Mouse (Mus musculus) kidney, adult 2 months (tissue): Measurements from ENCODE around the gene Aicda. TPM values are rescaled to one million over a fixed set of nuclear protein-coding genes. Genes with fewer than 3 reads are reported as not detected.
A peak's percentile ranks its signal among the peaks of the same experiment; 100 is the strongest.

Experiments used
- DNase-seq: peaks from one replicate; pipeline ENCODE4 v3.0.0; 2021
- H3K27ac ChIP-seq: fragments of 200-500 bp; 2 replicates; pipeline ENCODE4 v1.5.1; 2012; ENCODE audit warnings: low read depth, low read length, control low read depth, inconsistent platforms; ENCODE audit not compliant: insufficient read depth
- H3K27me3 ChIP-seq: fragments of 200-500 bp; replicated peaks from 2 replicates; pipeline ENCODE4 v1.6.1; 2012; ENCODE audit warnings: mild to moderate bottlenecking, moderate library complexity, low read length, inconsistent platforms; ENCODE audit not compliant: control insufficient read depth, insufficient read depth
- H3K36me3 ChIP-seq: fragments of 200-500 bp; 2 replicates; pipeline ENCODE4 v1.6.1; 2012; ENCODE audit warnings: mild to moderate bottlenecking, moderate library complexity, low read length, inconsistent platforms; ENCODE audit not compliant: control insufficient read depth, insufficient read depth
- H3K4me1 ChIP-seq: fragments of 200-500 bp; 2 replicates; pipeline ENCODE4 v1.6.1; 2011; ENCODE audit warnings: low read length; ENCODE audit not compliant: control insufficient read depth, insufficient read depth
- H3K4me3 ChIP-seq: fragments of 200-500 bp; 2 replicates; pipeline ENCODE4 v1.5.1; 2011; ENCODE audit warnings: mild to moderate bottlenecking, low read depth, low read length, control low read depth; ENCODE audit not compliant: insufficient read depth
- CTCF ChIP-seq: fragments of 200-500 bp; conservative IDR thresholded peaks from 2 replicates; pipeline ENCODE4 v1.5.1; 2011; ENCODE audit warnings: low read depth, mild to moderate bottlenecking, control low read depth, low read length, moderate library complexity, mixed read lengths; ENCODE audit not compliant: insufficient read depth, insufficient read length
- POLR2A ChIP-seq: fragments of 200-500 bp; IDR thresholded peaks from one replicate; pipeline ENCODE4 v1.6.1; 2011; ENCODE audit warnings: low read depth, low read length, control low read depth
- WGBS: fragments of 180-500 bp; shearing (Covaris S2); methylation state at CpG from one replicate; pipeline ENCODE4 v1.1.7; 2018; 5-methylcytosine and 5-hydroxymethylcytosine counted together
- polyA plus RNA-seq: library from polyadenylated mRNA; depleted of rRNA; stranded (reverse); fragments of >200 nt; gene quantifications from 2 replicates; pipeline ENCODE4 v1.2.3, GENCODE M21; 2012

Gene Aicda
- polyA plus RNA-seq, 1 experiment = not detected

DNA sequence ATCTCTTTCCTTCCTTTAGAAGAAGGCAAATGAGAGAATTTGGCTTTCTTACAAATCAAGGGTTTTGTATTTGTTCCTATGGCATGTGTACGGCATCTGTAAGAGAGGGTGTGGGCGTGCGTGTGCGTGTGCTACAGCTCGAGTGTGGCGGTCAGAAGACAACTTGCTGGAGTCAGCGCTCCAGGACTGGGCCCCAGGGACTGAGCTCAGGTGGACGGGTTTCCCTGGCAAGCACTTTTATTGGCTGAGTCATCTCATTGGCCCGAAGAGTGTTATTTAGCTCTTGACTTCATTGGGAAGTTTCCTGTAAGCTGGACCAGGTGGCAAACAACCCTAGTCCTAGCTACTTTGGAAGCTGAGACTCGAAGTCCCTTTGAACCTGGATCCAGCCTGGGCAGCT is 7.7 kb upstream of the Aicda start:
- Histone ChIP-seq H3K36me3 (no peaks in the 10 kb centered on the region), H3K4me3 (no peak overlapping the region), H3K27me3 (no peaks in the 10 kb centered on the region), H3K27ac (no peak overlapping the region), H3K4me1 (no peaks in the 10 kb centered on the region)
- no peak for DNase-seq
- 67% methylated on average over 10 of the region's 10 CpGs for WGBS
- TF ChIP-seq CTCF = no peak
- no peak for TF ChIP-seq POLR2A

DNA sequence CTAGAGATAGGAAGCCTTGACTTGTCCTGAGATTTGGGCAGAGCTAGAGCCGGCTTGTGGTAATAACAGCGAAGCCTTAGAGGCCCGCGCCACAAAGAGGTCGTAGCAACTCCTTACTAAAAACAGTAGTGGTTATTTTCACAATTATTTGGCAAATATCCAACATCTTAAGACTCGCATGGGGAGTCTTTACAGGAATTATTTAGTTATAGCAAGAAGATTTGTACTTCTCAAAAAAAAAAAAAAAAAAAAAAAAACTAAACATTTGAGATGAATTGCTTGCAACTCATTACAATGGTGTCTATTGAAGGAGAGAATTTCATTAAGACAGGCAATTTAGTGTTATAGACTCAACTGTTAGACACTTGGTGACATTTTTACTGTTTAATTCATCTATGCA is 501 bp downstream of the Aicda start:
- H3K4me3 ChIP-seq = no peak overlapping the region
- no peaks in the 10 kb centered on the region for H3K36me3 ChIP-seq
- DNase-seq = no peak
- H3K27me3 ChIP-seq = no peaks in the 10 kb centered on the region
- WGBS = 75% methylated on average over 6 of the region's 6 CpGs
- H3K27ac ChIP-seq = no peak overlapping the region
- TF ChIP-seq CTCF (no peak), POLR2A (no peak)
- H3K4me1 ChIP-seq = no peaks in the 10 kb centered on the region

DNA sequence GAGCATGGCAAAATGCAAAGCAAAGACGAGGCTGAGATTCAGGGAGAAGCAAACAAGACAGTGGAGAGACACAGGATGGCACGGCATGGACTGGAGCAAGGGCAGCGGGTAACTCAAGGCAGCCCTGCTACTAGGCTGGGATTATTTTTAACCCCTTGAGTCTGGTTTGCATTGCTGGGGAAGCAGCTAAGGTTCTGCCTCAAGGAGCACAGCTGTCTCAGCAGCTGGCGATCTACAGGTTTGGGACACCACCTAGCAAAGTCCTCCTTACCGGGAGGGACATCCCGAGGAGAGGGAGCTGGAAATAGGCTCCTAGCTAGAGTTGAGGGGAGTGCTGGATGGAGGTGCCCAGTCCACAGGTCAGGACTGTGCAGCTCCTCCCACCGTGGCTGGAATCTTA is 1.7 kb downstream of the Aicda start:
- Histone ChIP-seq H3K27me3 (no peaks in the 10 kb centered on the region), H3K4me3 (no peak overlapping the region), H3K4me1 (no peaks in the 10 kb centered on the region), H3K36me3 (no peaks in the 10 kb centered on the region), H3K27ac (no peak overlapping the region)
- no peak for DNase-seq
- TF ChIP-seq POLR2A = no peak
- WGBS = 19% methylated on average over 7 of the region's 7 CpGs

DNA sequence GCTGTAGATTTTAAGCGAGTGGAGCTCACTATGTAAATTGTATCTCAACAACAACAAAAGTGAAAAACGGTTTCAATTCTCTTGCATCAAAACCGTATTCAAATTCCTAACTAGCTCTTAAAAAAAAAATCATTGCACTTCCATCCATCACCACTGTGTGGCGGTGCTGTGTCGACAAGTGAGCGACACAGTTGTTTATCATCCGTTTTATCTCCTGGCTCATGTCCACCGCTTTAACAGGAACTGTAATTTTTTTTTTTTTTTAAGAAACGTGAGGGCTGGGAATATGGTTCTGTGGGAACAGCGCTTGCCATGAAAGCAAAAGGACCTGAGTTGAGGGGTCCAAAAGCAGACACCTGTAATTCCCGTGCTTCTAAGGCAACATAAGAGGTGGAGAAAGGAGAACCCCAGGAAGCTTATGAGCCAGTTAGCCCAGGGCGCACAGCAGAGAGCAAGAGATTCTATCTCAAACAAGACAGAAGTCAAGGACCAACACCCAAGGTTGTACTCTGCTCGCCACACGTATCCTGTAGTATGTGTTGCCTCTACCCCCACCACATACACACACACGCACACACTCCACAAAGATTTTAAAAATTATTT is 3.5 kb downstream of the Aicda start:
- no peak for TF ChIP-seq POLR2A
- TF ChIP-seq CTCF = peak; percentile 80
- Histone ChIP-seq H3K36me3 (no peaks in the 10 kb centered on the region), H3K27ac (no peak overlapping the region), H3K4me1 (no peaks in the 10 kb centered on the region), H3K27me3 (no peaks in the 10 kb centered on the region), H3K4me3 (no peak overlapping the region)
- WGBS = 21% methylated on average over 15 of the region's 15 CpGs
- DNase-seq = peak; percentile 80

DNA sequence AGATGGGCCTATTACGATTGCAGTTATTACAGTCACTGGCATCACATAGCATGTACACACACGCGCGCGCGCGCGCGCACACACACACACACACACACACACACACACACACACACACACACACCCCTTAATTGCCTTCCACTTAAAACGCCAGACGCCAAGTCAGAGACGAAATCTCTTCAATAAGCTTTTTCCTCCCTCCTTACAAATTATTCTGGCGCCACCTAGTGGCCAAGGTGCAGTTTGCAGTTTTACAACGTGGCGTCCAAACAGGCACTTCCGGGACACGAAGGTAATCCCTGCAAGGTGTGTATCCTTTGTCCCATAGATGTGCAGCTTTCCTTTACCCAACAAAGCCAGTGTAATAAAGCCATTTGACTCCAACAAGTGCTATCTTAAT is 6.8 kb downstream of the Aicda start:
- no peak overlapping the region; the same call in 1 of the 2 replicates for H3K4me3 ChIP-seq
- no peak overlapping the region for H3K27ac ChIP-seq
- DNase-seq = peak; percentile 76
- 4% methylated on average over 17 of the region's 17 CpGs for WGBS
- H3K36me3 ChIP-seq = no peaks in the 10 kb centered on the region
- no peaks in the 10 kb centered on the region for H3K4me1 ChIP-seq
- H3K27me3 ChIP-seq = no peaks in the 10 kb centered on the region
- TF ChIP-seq POLR2A (no peak), CTCF (peak; percentile 76)

DNA sequence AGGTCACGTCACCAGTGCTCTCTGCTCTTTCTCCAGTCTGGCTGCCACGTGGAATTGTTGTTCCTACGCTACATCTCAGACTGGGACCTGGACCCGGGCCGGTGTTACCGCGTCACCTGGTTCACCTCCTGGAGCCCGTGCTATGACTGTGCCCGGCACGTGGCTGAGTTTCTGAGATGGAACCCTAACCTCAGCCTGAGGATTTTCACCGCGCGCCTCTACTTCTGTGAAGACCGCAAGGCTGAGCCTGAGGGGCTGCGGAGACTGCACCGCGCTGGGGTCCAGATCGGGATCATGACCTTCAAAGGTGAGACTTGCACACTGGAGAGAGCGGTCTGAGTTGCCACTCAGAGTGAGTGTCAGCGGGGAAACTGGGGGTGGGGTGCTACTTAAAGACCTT is 7.4 kb downstream of the Aicda start:
- DNase-seq = no peak
- Histone ChIP-seq H3K4me1 (no peaks in the 10 kb centered on the region), H3K36me3 (no peaks in the 10 kb centered on the region), H3K27ac (no peak overlapping the region), H3K4me3 (no peak overlapping the region), H3K27me3 (no peaks in the 10 kb centered on the region)
- WGBS = 78% methylated on average over 20 of the region's 20 CpGs
- TF ChIP-seq POLR2A (no peak), CTCF (no peak)

DNA sequence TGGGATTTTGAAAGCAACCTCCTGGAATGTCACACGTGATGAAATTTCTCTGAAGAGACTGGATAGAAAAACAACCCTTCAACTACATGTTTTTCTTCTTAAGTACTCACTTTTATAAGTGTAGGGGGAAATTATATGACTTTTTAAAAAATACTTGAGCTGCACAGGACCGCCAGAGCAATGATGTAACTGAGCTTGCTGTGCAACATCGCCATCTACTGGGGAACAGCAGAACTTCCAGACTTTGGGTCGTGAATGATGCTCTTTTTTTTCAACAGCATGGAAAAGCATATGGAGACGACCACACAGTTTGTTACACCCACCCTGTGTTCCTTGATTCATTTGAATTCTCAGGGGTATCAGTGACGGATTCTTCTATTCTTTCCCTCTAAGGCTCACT is 8.9 kb downstream of the Aicda start:
- DNase-seq = peak; percentile 44
- no peak for TF ChIP-seq POLR2A
- peak; percentile 89 for TF ChIP-seq CTCF

More for the DNA sequence above, 8.9 kb downstream of the Aicda start:
- no peaks in the 10 kb centered on the region for H3K4me1 ChIP-seq
- 2% methylated on average over 6 of the region's 6 CpGs for WGBS
- H3K27ac ChIP-seq = no peak overlapping the region
- no peaks in the 10 kb centered on the region for H3K36me3 ChIP-seq
- H3K4me3 ChIP-seq = no peak overlapping the region
- no peaks in the 10 kb centered on the region for H3K27me3 ChIP-seq
